Mouse (Mus musculus) heart, postnatal 4 days (tissue): ENCODE measurements at regions not wholly inside any gene's neighbourhood (a gene's known extent, or its start where the extent isn't known, plus 50 kb on each side); places are given as distances from the start of the nearest gene placed in this dataset.

Source experiments
- DNase-seq: peaks from one replicate; pipeline ENCODE4 v3.0.0; 2021

GRCm38 (mm10) chr13:31248996-31249395 lies 275.0 kb downstream of the Gm5447 start:
- no peak for DNase-seq

- DNase-seq, result no peak
These were observed 275.5 kb downstream of the Gm5447 start for GRCm38 (mm10) chr13:31249525-31249924.

DNA sequence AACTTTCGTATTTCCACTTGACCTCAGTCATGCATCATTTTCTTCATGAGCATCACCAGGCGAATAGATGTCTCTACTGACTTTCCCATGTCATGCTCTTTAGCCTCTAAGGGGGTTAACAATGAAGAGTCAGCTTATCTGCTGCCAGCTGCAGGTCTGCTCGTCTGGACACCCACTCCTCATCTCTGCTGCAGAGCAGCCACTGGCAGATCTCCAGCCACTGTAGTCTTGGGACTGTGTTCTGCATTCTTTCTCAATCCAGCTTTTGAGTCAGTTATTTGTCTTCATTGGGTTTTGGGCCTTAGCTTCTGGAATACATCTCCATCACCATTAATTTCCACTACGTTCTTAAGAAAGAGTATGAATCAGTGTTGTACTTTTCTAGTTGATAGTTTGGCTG lies 280.0 kb downstream of the Gm5447 start:
- no peak for DNase-seq

DNA sequence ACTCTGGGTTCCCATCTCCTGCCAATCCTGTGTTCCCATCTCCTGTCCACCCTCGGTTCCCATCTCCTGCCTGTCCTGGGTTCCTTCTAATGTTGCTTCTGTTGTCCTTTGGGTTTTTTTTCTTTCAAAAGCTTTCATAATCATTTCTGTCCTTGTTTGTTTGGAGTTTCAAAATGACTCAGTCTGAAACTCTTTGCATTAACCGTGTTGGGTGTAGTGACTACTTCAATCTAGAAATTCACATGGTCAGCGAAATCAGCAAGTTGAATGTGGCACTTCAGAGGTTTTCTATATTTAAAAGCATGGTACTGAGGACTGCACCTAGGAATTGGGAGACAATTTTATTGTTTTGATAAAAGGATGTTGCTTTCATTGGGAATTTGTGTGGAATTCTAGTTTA lies 280.7 kb downstream of the Gm5447 start:
- no peak for DNase-seq

GRCm38 (mm10) chr13:31255506-31255905 lies 281.5 kb downstream of the Gm5447 start:
- no peak for DNase-seq

- DNase-seq, result no peak
These were observed 288.1 kb upstream of the Foxq1 start for GRCm38 (mm10) chr13:31267865-31268264.

GRCm38 (mm10) chr13:31276005-31276644 lies 279.8 kb upstream of the Foxq1 start:
- DNase-seq, result no peak

- DNase-seq, result no peak
These were observed 265.3 kb upstream of the Foxq1 start for GRCm38 (mm10) chr13:31290630-31291029.

GRCm38 (mm10) chr13:31292584-31293387 lies 263.1 kb upstream of the Foxq1 start:
- no peak for DNase-seq

DNA sequence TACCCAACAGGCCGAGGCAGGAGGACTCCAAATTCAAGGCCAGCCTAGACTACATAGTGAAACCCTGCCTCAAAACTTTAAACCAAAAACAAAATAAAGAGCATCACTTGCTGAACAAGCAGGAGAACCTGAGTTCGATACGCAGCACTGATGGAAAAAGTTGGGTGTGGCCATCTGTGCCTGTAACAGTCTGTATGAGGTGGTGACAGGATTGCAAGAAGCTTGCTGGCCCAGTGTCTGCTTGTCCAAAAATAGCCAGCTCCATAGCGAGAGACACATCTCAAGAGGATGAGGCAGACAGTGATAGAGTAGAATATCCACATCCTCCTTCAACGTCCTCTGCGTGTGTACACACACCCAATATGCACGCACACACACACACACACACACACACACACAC lies 261.9 kb upstream of the Foxq1 start:
- no peak for DNase-seq

DNA sequence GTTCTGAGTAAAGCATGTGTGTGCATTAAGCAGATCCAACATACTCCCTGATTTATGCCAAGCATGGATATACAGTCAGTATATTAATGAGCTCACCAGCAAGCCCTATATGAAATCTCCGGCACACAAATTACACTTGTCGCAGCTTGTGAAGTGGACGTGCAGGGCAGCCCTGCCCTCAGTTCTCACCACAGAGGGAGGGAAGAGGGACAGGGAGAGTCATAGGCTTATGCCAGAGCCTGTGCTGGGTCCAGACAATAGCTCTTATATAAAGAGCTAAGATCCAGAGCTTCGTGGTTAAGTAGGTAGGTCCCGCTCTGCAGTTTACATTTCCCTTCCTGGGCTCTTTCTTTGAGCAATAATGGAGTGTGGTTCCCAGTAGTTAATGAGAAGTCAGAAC lies 252.7 kb upstream of the Foxq1 start:
- no peak for DNase-seq

GRCm38 (mm10) chr13:31304286-31304865 lies 251.6 kb upstream of the Foxq1 start:
- DNase-seq, result no peak

- no peak for DNase-seq
These were observed 246.8 kb upstream of the Foxq1 start for GRCm38 (mm10) chr13:31309083-31309621.

DNA sequence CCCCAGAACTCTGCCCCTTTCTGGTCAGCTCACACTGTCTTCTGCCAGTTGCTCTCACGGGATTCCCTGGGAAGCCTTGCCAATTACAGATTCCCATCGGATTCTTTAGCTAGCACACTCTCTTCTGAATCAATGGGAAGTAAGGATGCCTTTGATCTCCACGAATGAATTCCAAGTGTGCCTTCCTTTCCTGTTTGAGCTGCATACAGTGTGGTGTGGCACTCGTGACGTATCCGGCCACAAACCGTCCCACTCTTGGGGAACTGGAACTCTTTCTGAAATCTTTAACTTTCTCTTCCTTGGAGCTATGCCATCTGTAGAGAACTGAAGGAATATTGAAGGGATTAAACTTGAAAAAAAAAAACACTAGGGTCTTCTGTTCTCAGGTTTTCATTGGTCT lies 243.2 kb upstream of the Foxq1 start:
- no peak for DNase-seq

GRCm38 (mm10) chr13:31313821-31314220 lies 242.1 kb upstream of the Foxq1 start:
- DNase-seq, result no peak

DNA sequence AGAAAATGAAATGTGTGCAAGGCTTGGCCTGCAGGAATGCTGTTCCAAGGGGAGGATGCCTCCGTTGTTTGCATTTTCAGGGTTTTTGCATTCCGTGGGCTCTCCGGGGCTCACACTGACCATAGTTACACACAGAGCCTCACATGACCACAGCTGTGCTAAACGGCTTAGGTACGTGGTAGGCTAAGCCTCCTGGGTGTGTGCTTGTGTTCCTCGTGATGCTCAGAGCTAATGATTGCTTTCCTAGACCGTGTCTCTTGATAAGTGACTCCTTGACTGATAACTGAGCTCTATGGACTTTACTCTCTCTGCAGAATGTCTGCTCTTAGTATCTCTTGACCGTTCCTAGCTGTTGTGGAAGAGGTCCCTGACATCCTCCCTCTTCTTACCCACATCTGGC lies 238.9 kb upstream of the Foxq1 start:
- DNase-seq, result no peak

- no peak for DNase-seq
These were observed 237.9 kb upstream of the Foxq1 start for GRCm38 (mm10) chr13:31318008-31318407.

GRCm38 (mm10) chr13:31321411-31321810 lies 234.5 kb upstream of the Foxq1 start:
- DNase-seq, result no peak

DNA sequence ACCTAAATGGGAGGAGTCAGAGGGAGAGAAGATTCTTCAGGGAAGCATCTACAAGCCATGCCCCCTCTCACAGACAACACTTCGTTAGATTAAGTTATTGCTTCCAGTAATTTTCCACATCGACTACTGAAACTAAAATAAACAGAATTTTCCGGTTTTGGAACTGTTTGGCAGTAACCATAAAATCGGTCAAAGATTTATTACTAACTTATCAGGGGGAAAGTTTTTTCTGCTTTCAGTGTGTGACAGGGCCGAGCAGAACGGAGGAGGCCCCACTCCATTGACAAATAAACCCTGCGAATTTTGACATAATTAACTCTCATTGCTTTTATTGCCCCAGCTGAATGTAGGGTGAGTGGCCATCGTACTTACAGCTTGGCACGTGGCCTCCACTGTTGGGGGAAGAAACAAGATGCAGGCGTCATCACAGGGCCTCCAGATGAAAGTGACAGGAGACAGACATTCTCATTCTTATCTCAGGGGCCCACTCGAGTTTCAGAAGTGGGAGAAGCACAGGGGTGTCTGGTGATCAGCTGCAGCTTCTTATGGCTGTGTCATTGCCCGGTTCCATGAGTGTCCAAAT lies 229.6 kb upstream of the Foxq1 start:
- DNase-seq, result no peak

GRCm38 (mm10) chr13:31327511-31327951 lies 228.4 kb upstream of the Foxq1 start:
- no peak for DNase-seq

GRCm38 (mm10) chr13:31328756-31329155 lies 227.2 kb upstream of the Foxq1 start:
- DNase-seq, result no peak

DNA sequence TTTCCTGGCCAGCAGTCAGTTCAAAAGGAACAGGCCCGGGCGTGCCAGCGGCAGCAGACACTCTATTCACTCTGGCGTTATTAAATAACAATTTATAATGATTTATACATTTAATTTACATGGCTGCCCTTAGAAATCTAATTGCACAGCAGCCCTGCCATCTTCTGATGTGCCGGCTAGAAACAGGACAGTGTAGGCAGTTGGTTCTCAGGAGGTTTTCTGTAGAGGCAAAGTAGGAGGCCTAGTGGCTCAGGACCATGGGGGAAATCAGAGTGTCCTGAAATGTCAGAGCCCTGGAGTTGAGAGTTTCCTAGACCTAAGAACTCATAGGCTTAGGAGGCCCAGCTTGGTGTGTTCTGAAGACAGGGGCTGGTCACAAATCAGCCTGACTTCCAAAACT lies 225.2 kb upstream of the Foxq1 start:
- DNase-seq, result no peak

DNA sequence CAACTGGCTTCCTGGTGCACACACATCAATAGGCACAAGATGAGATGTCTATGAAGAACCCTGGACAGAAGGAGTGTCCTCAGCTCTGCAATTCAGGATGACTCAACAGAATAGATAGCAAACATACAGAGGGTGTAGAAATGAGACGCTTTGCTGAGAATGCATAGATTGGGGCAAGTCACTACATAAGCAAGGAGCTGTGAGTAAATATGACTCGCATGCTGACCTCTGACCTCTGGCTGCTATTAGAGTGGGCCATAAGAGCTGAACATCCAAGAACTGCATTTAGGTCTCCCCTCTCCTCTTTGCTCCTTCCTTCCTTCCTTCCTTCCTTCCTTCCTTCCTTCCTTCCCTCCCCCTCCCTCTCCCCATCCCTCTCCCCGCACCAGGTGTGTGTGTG lies 221.0 kb upstream of the Foxq1 start:
- no peak for DNase-seq
